Mouse (Mus musculus) MEL (cell line): ENCODE measurements around the gene Prl7d1. TPM values are rescaled to one million over a fixed set of nuclear protein-coding genes. Genes with fewer than 3 reads are reported as not detected.

Experiments used
- DNase-seq: peaks from one replicate; pipeline ENCODE4 v3.0.0; 2011; ENCODE audit warnings: low read depth, low spot score
- H3K27ac ChIP-seq: 2 replicates; pipeline ENCODE4 v1.5.1; 2012; ENCODE audit warnings: low read depth, mild to moderate bottlenecking, control low read depth, low read length, moderate library complexity; ENCODE audit not compliant: control insufficient read depth
- H3K27me3 ChIP-seq, 2 experiments: fragments of 150-350 bp in 1 of 2; sonication (generic) in 1 of 2; 2 replicates each; pipeline ENCODE4 v1.6.1; 2012; ENCODE audit warnings: low read length in 2 of 2, mild to moderate bottlenecking in 2 of 2, improper control_type of control experiment in 1 of 2, moderate library complexity in 1 of 2; ENCODE audit not compliant: insufficient read depth in 2 of 2, control insufficient read depth in 1 of 2
- H3K36me3 ChIP-seq, 2 experiments: 2 replicates each; pipeline ENCODE4 v1.6.1; 2012 to 2014; ENCODE audit warnings: low read length in 2 of 2, improper control_type of control experiment in 1 of 2, inconsistent platforms in 1 of 2, mild to moderate bottlenecking in 1 of 2; ENCODE audit not compliant: insufficient read depth in 2 of 2, control insufficient read depth in 1 of 2
- H3K4me1 ChIP-seq, 2 experiments: fragments of 150-350 bp in 1 of 2; sonication (generic) in 1 of 2; 2 replicates each; pipeline ENCODE4 v1.6.1; 2012; ENCODE audit warnings: low read length in 2 of 2, improper control_type of control experiment in 1 of 2, mild to moderate bottlenecking in 1 of 2; ENCODE audit not compliant: insufficient read depth in 2 of 2, control insufficient read depth in 1 of 2
- H3K4me3 ChIP-seq, 2 experiments: fragments of 150-350 bp in 1 of 2; sonication (generic) in 1 of 2; 2 replicates each; pipeline ENCODE4 v1.5.1; 2012; ENCODE audit warnings: low read depth in 2 of 2, low read length in 2 of 2, mild to moderate bottlenecking in 2 of 2, moderate library complexity in 2 of 2, control low read depth in 1 of 2, improper control_type of control experiment in 1 of 2; ENCODE audit not compliant: control insufficient read depth in 1 of 2, insufficient read depth in 1 of 2
- H3K79me2 ChIP-seq: 2 replicates; pipeline ENCODE4 v1.6.1; 2012; ENCODE audit warnings: mild to moderate bottlenecking, low read length, moderate library complexity; ENCODE audit not compliant: control insufficient read depth, poor library complexity, insufficient read depth
- H3K9ac ChIP-seq: 2 replicates; pipeline ENCODE4 v1.6.1; 2012; ENCODE audit warnings: low read depth, mild to moderate bottlenecking, control low read depth, low read length, moderate library complexity; ENCODE audit not compliant: control insufficient read depth, poor library complexity, severe bottlenecking
- H3K9me3 ChIP-seq: fragments of 150-350 bp; sonication (generic); replicated peaks from 2 replicates; pipeline ENCODE4 v1.6.1; 2012; ENCODE audit warnings: mild to moderate bottlenecking, low read length, improper control_type of control experiment, moderate library complexity; ENCODE audit not compliant: insufficient read depth
- CHD1 ChIP-seq: IDR thresholded peaks from 2 replicates; pipeline ENCODE4 v1.6.1; 2012; ENCODE audit warnings: low read depth, mild to moderate bottlenecking, inconsistent platforms, low read length, improper control_type of control experiment
- CHD2 ChIP-seq: IDR thresholded peaks from 2 replicates; pipeline ENCODE4 v1.6.1; 2011; ENCODE audit warnings: low read length, improper control_type of control experiment
- E2F4 ChIP-seq: IDR thresholded peaks from 2 replicates; pipeline ENCODE4 v1.6.1; 2011; ENCODE audit warnings: low read depth, low read length, improper control_type of control experiment, borderline replicate concordance
- ELF1 ChIP-seq: IDR thresholded peaks from 2 replicates; pipeline ENCODE4 v1.6.1; 2014; ENCODE audit warnings: low read depth, mild to moderate bottlenecking, inconsistent platforms, low read length, improper control_type of control experiment, moderate library complexity
- ETS1 ChIP-seq: IDR thresholded peaks from 2 replicates; pipeline ENCODE4 v1.6.1; 2012; ENCODE audit warnings: low read depth, mild to moderate bottlenecking, inconsistent platforms, low read length, improper control_type of control experiment, moderate library complexity
- GABPA ChIP-seq: IDR thresholded peaks from 2 replicates; pipeline ENCODE4 v1.6.1; 2012; ENCODE audit warnings: low read depth, mild to moderate bottlenecking, inconsistent platforms, low read length, improper control_type of control experiment, moderate library complexity
- GATA1 ChIP-seq: IDR thresholded peaks from 2 replicates; pipeline ENCODE4 v1.6.1; 2011; ENCODE audit warnings: low read depth, low read length, improper control_type of control experiment
- MAFK ChIP-seq: IDR thresholded peaks from 2 replicates; pipeline ENCODE4 v1.6.1; 2011; ENCODE audit warnings: low read depth, mild to moderate bottlenecking, low read length, improper control_type of control experiment, borderline replicate concordance
- MAX ChIP-seq: IDR thresholded peaks from 2 replicates; pipeline ENCODE4 v1.6.1; 2011; ENCODE audit warnings: low read length, improper control_type of control experiment
- MAZ ChIP-seq: IDR thresholded peaks from 2 replicates; pipeline ENCODE4 v1.6.1; 2012; ENCODE audit warnings: low read depth, mild to moderate bottlenecking, inconsistent platforms, low read length, improper control_type of control experiment
- MEF2A ChIP-seq: IDR thresholded peaks from 2 replicates; pipeline ENCODE4 v1.6.1; 2014; ENCODE audit warnings: low read depth, mild to moderate bottlenecking, inconsistent platforms, low read length, improper control_type of control experiment; ENCODE audit not compliant: poor library complexity, insufficient replicate concordance, severe bottlenecking; ENCODE audit errors: extremely low read depth
- MXI1 ChIP-seq: IDR thresholded peaks from 2 replicates; pipeline ENCODE4 v1.6.1; 2011; ENCODE audit warnings: mild to moderate bottlenecking, low read depth, low read length, improper control_type of control experiment
- MYB ChIP-seq: IDR thresholded peaks from 2 replicates; pipeline ENCODE4 v1.6.1; 2011; ENCODE audit warnings: mild to moderate bottlenecking, low read depth, low read length, improper control_type of control experiment
- MYC ChIP-seq: IDR thresholded peaks from 2 replicates; pipeline ENCODE4 v1.6.1; 2011; ENCODE audit warnings: low read depth, mild to moderate bottlenecking, low read length, improper control_type of control experiment, moderate library complexity
- NELFE ChIP-seq: IDR thresholded peaks from 2 replicates; pipeline ENCODE4 v1.6.1; 2011; ENCODE audit warnings: low read depth, low read length, improper control_type of control experiment
- NRF1 ChIP-seq: IDR thresholded peaks from 2 replicates; pipeline ENCODE4 v1.6.1; 2014; ENCODE audit warnings: low read depth, mild to moderate bottlenecking, inconsistent platforms, low read length, improper control_type of control experiment, moderate library complexity; ENCODE audit not compliant: poor library complexity, insufficient read depth, severe bottlenecking
- POLR2A ChIP-seq, 2 experiments: IDR thresholded peaks; 2 replicates each; pipeline ENCODE4 v1.6.1; 2011 to 2012; ENCODE audit warnings: low read length in 2 of 2, mild to moderate bottlenecking in 2 of 2, control low read depth in 1 of 2, improper control_type of control experiment in 1 of 2, low read depth in 1 of 2, moderate library complexity in 1 of 2; ENCODE audit not compliant: control insufficient read depth in 1 of 2, insufficient read depth in 1 of 2, poor library complexity in 1 of 2
- SMC3 ChIP-seq: IDR thresholded peaks from 2 replicates; pipeline ENCODE4 v1.6.1; 2011; ENCODE audit warnings: low read depth, low read length, improper control_type of control experiment
- TAL1 ChIP-seq: IDR thresholded peaks from 2 replicates; pipeline ENCODE4 v1.6.1; 2012; ENCODE audit warnings: mild to moderate bottlenecking, inconsistent platforms, low read length, moderate library complexity, mixed read lengths
- UBTF ChIP-seq: IDR thresholded peaks from 2 replicates; pipeline ENCODE4 v1.6.1; 2012; ENCODE audit warnings: low read depth, mild to moderate bottlenecking, inconsistent platforms, low read length, improper control_type of control experiment, moderate library complexity, borderline replicate concordance; ENCODE audit not compliant: insufficient read depth
- ZC3H11A ChIP-seq: IDR thresholded peaks from 2 replicates; pipeline ENCODE4 v1.6.1; 2012; ENCODE audit warnings: low read depth, mild to moderate bottlenecking, inconsistent platforms, low read length, improper control_type of control experiment
- polyA plus RNA-seq, 2 experiments: library from polyadenylated mRNA; stranded (reverse) in 1 of 2; unstranded in 1 of 2; fragments of >175 nt in 1 of 2; fragments of >200 nt in 1 of 2; gene quantifications; 2 replicates each; pipeline versions ENCODE4 v1.2.1 to v1.2.4; 2012; ENCODE audit warnings: low replicate concordance in 2 of 2, low read depth in 1 of 2; ENCODE audit not compliant: insufficient read length in 2 of 2, insufficient read depth in 1 of 2, missing spikeins in 1 of 2
- total RNA-seq: library from RNA; depleted of rRNA; stranded (reverse); fragments of 300-350 nt; gene quantifications from 2 replicates; pipeline ENCODE4 v1.2.3, GENCODE M21; 2012; rRNA removed

Gene Prl7d1
- total and polyA plus RNA-seq, 3 experiments = not detected

DNA sequence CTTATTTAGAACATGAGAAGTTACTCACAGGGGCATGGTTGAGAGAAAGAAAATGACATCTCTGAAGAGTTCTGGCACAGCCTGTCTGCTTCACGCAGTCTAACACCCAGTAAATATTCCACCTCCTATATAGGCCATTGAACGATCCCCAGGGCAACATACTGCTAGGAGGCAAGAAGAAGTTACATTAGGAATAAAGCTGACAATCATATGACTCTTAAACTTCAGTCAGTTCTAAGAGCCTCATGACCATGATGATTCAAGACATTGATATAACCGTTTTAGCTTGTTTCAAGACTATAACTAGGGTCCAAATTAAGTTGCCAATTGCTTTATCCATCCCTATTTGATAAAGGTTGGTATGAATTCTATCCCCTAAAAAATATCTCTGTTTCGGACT lies 48.6 kb downstream of the Prl7d1 start, which contains the start of gene Prl7a2:
Gene Prl7a2 (minus strand): TSS at position 101 of the 400 bp plus-strand sequence.
- TF ChIP-seq TAL1 (no peak), MXI1 (no peak), MAX (no peak), MEF2A (no peak), MAZ (no peak), CHD1 (no peak), UBTF (no peak), MYB (no peak), ELF1 (no peak), SMC3 (no peak), ZC3H11A (no peak), MYC (no peak), NELFE (no peak), ETS1 (no peak), GATA1 (no peak), MAFK (no peak), POLR2A (IDR thresholded peaks at IDR 0.05; ENCODE audit: control insufficient read depth in 1 of 2, insufficient read depth in 1 of 2, low read depth in 1 of 2, low read length in 2 of 2, poor library complexity in 1 of 2) (no peak), NRF1 (no peak), GABPA (no peak), CHD2 (no peak)
- Histone ChIP-seq H3K9ac (no peak within 1 kb of the TSS), H3K4me1 (no peaks in the 10 kb centered on the region), H3K36me3 (no peaks in the 10 kb centered on the region), H3K79me2 (no peaks in the 10 kb centered on the region), H3K4me3 (no peak within 1 kb of the TSS), H3K9me3 (no peaks in the 10 kb centered on the region), H3K27me3 (no peaks in the 10 kb centered on the region), H3K27ac (no peak within 1 kb of the TSS)
- no peak for DNase-seq

DNA sequence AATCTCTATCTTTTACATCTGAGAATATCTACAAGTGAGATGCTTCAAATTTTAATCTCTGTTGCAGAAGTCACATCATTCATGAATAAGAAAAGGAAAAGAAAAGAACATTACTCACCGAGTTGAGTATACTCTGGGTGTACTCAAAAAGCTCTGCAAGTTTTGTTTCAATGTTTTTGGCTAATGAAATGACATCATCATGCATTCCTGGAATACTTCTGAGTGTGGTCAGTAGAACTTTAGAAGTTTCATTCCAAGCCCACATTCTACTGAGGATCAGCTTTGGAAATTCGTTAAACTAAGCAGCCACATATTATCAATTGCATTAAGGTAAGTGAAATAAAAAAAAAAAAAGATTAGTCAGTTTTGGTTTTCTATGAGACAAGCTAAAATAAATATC lies 55.8 kb downstream of the Prl7d1 start:
- no peak overlapping the region for H3K27ac ChIP-seq
- no peaks in the 10 kb centered on the region for H3K9me3 ChIP-seq
- no peak for DNase-seq
- H3K27me3 ChIP-seq = no peaks in the 10 kb centered on the region
- no peaks in the 10 kb centered on the region for H3K79me2 ChIP-seq
- no peak overlapping the region for H3K4me3 ChIP-seq
- TF ChIP-seq TAL1 (no peak), E2F4 (no peak), MAZ (no peak), UBTF (no peak), MAX (no peak)
- TF ChIP-seq, all 39 proteins: peak for 0
- Histone ChIP-seq H3K36me3 (no peaks in the 10 kb centered on the region), H3K4me1 (no peaks in the 10 kb centered on the region), H3K9ac (no peak overlapping the region)

Other genes starting within 250 kb of the Prl7d1 start
- not detected in 2 replicates for gene Prl8a8, start 203.5 kb downstream of the Prl7d1 start, total RNA-seq
- gene Prl8a8, start 203.5 kb downstream of the Prl7d1 start, polyA plus RNA-seq = not detected
- not detected in 2 replicates for gene Prl8a9, start 152.1 kb downstream of the Prl7d1 start, total RNA-seq
- not detected for gene Prl8a9, start 152.1 kb downstream of the Prl7d1 start, polyA plus RNA-seq
- gene Prl8a1, start 134.6 kb downstream of the Prl7d1 start, total RNA-seq = not detected in 2 replicates
- gene Prl8a1, start 134.6 kb downstream of the Prl7d1 start, polyA plus RNA-seq = not detected
- gene Prl7b1, start 106.2 kb downstream of the Prl7d1 start, total RNA-seq = not detected in 2 replicates
- not detected for gene Prl7b1, start 106.2 kb downstream of the Prl7d1 start, polyA plus RNA-seq
- gene Prl7a1, start 74.2 kb downstream of the Prl7d1 start, total RNA-seq = not detected in 2 replicates
- gene Prl7a1, start 74.2 kb downstream of the Prl7d1 start, polyA plus RNA-seq = not detected
- not detected in 2 replicates for gene Prl7a2, start 48.7 kb downstream of the Prl7d1 start, total RNA-seq
- gene Prl7a2, start 48.7 kb downstream of the Prl7d1 start, polyA plus RNA-seq = not detected
- not detected in 2 replicates for gene Prl7c1, start 64.1 kb upstream of the Prl7d1 start, total RNA-seq
- gene Prl7c1, start 64.1 kb upstream of the Prl7d1 start, polyA plus RNA-seq = not detected
- not detected in 2 replicates for gene Prl2a1, start 84.9 kb upstream of the Prl7d1 start, total RNA-seq
- not detected for gene Prl2a1, start 84.9 kb upstream of the Prl7d1 start, polyA plus RNA-seq
- not detected in 2 replicates for gene Prl2c1, start 132.6 kb upstream of the Prl7d1 start, total RNA-seq
- gene Prl2c1, start 132.6 kb upstream of the Prl7d1 start, polyA plus RNA-seq = not detected